Mouse (Mus musculus): ENCODE measurements around the gene Arhgef38.

DNA sequence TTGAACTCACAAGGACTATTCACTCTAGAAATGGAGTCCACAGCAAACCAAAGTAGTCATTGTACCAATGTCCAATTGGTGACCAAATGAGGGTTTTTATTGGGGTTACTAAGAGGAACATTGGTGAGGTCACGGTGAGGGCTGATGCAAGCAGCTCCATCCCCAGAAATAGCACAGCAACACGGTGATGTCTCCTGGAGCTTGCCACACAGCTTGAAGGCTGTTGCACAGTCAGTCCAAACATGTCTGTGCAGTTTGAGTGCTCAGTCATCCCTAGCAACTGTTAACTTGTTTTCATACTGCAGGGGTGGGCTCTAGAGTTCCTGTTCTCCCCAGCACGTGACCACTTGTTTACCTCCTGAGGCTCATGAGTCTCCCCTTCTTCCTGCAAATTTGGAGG is 131.0 kb downstream of the Arhgef38 start:
- no peak for TF ChIP-seq POLR2A (IDR thresholded peaks at IDR 0.05; ENCODE audit: insufficient read depth, low read length)
- no peak for TF ChIP-seq CTCF (IDR thresholded peaks at IDR 0.05; ENCODE audit: low read depth, low read length)

All from ES-Bruce4 (cell line).